Mouse (Mus musculus): ENCODE data around the gene Kdsr.

Gene Kdsr

DNA sequence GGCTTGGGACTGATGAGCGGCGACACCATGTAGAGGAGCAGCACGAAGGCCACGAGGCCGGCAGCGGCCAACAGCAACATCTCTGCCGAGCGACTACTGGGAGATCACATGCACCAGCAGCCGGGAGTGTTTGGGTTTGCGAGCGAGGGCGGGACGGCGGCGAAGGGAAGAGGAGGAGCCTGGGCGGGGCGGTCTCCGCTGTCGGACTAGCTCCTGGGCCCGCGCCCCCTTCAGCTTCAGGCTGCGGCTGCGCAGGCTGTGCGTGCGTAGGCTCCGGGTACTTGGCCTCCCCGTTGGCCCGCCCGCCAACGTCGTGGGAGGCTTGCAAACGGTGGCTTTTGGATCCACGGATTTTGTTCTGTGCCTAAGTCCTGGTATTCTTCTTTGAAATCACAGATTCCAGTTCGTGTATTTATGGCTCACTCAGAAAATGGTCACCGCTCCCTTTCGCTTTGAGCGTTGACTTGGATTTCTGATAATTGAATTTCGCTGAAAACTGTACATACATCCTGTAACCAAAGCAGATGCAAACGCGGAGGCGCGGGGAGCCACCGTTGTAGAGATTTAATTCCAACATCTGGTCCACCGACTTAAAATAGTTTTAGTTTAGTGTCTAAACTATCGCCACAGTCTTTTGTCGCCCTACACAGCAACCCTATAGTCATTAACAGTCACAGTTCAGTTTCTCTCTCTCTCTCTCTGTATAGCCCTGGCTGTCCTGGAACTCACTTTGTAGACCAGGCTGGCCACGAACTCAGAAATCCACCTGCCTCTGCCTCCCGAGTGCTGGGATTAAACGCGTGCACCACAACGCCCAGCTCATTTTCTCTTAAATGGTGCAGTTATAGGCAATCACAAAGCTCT is at the start of gene Kdsr:
Kdsr (minus strand) TSS at position 156 of the 864 bp plus-strand sequence.
- peak; percentile 97 for DNase-seq (ENCODE audit: low read depth)

DNA sequence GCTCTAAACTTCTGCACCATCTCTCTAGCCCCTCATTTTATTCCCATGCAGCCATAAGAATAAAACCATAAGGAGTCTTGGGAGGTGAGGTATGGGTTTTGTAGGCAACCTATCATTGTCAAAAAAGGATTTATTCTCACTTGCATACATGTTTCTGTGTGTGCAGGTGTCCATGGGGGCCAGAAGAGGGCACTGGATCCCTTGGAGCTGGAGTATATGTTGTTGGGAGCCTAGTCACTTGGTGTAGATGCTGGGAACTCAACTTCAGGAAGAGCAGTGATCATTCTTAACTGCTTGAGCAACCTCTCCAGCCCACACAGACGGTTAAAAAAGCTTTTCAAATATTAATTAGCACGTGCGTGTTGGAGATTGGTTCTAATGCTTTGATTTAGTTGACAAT is 40.4 kb upstream of the Kdsr start:
- DNase-seq (ENCODE audit: low read depth), result no peak

DNA sequence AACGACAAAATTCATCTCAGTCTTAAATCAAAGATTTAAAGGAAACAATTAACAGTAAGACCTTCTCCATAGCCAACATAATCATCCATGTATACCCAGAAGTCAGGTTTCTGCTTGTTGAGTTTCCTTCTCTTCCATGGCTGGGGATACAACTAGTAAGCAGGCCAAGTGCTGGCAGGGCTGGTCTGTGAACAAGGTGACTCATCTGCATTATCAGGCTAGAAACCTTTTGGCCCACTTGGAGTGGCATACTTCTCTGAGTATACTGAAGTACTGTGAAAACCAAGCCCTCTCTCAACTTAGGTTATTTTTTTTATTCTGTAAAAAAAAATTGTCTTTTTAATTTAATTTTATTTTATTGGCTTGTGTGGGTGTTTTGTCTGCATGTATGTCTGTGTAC is 39.9 kb upstream of the Kdsr start:
- DNase-seq (ENCODE audit: low read depth), result no peak

DNA sequence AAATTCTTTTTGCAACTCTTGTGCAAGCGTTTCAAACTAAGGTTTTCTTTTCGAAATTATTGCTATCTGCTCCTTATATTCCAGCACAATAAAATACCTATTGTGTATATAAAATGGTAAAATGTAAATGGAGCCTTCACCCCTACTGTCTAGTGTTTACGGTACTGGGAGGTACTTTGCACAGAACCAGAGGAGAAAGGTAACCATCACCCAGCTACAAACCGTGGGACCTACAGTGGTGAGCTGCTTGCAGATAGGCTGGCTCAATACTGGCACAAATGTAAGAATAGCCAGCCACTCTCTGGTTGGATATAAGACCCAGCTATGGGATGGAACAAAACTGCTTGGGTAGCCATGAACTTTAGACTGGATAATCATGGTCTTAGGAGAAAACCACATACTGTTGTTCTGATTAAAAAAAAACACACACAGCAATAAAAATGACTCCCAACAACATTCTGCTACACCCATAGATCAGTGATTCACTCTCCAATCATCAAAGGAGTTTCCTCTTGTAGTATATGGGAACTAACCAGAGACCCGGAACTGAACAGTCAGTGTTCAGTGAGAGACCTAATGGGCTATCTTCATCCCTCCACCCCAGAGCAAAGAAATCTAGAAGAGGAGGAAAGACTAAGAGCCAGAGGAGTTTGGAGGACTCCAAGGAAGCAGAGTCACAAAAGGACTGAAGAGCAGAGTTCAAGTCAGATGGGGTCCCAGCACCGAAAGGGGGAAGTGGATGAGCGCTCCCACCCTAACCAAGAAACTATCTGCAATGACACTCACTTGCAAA is 37.7 kb upstream of the Kdsr start:
- no peak for DNase-seq (ENCODE audit: low read depth)

DNA sequence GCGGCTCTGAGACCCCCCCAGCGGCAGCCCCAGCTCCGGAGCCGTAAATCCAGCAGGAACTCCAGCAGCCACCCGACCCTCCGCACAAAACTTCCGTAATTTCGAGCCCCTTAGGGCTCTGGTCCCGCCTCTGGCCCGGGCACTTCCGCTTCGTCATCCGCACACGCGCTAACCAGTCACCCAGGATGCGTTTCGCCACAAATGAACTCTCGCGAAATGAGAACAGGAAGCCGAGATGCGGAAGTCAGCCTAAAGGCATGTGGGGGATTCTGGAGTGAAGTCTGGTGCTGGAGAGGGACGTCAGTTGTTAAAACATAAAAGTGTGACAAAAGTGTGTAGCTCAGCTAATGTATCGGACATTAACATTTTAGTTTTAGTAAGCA is 37.0 kb upstream of the Kdsr start, which contains the start of gene Vps4b:
Vps4b (minus strand) TSS at position 187 of the 383 bp plus-strand sequence.
- peak; percentile 96 for DNase-seq (ENCODE audit: low read depth)

DNA sequence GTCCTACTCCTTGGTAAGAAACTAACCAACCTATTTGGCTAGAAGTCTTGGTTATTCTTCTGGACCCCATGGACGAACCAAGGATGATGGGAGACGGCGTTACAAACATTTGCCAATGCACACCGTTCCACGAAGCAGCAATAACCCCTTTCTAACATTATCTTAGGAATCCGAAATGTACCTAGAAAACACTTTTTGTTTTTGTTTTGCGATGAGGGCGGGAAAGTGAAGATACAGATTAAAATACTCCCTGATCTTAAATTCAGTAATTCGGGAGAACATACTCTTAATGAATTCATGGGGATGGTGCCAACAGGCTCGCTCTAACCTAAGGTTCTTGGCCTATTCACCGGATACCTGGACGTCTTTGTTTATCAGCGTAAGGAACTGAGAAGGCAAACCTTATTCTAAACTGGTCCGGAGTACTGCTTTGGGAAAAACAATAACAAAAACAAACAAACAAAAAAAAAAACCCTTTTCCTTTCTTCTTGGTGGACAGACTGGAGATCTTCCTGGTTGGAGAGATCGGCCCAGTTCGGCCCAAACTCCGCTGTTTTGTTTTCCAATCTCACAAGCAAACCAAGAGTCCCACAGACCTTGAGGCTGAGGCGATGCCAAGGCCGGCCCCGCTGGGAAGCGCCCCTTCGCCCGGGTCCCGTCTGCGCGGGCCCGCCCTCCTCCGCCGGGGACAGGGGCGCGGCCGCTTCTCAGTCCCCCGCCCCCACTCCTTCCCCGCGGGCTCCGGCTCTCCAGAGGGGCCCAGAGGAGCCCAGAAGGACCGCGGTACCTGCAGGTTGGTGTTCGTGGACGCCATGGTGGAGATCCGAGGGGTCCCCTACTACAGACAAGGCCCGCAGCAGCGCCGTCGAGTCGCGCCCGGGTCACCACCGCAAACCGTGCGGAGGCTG is 36.4 kb upstream of the Kdsr start:
- no peak for DNase-seq (ENCODE audit: low read depth)

DNA sequence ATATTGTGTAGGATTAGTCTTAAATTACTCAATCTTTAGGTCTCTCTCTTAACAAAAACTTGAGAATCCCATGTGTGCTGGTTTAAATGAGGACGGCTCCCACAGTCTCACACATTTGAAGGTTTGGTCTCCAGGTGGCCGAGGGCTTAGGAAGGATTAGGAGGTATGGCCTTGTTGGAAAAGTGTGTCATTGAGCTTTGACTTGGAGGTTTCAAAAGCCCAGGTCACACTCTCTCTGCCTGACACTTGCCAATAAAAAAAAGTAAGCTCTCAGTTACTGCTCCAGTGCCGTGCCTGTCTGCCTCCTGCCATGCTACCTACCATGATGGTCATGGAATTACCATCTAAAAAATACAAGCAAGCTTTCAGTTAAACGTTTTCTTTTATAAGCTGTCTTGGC is 15.4 kb upstream of the Kdsr start:
- no peak for DNase-seq (ENCODE audit: low read depth)

DNA sequence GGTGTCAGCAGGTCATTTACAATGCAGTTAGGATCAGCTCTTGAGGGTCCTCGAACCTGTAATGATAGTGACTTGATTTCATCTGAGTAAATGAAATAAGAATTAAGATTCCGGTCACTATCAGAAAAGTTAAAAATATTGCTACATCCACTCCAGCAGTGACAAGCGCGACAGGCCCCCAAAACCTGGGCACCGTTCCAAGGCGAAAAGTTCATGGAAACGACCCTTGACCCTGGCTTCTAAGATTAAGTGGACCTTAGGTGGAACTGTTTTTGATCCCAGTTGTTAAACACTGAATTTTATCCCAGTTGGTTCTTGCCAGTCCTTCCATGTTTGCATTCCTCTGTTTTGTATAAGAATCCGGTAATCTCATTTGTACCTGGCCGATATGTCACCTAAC is 14.6 kb upstream of the Kdsr start:
- no peak for DNase-seq (ENCODE audit: low read depth)

DNA sequence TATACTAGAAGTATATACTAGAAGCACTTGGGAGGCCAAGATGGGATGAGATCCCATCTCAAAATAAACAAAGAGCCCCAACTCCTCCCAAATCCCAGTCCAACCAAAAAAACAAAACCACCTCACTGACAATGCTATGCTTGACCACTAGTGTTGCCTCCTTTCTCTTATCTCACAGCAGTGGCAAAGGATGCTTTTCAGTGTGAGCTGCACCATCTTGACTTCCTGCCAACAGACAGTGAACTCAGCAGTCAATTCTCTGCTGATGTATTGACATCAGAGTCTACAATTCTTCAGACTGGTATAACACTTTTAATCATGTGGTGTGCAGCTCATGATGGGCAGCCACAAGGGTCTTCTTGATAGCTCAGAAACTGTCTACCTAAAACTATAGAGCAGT is 9.2 kb upstream of the Kdsr start:
- no peak for DNase-seq (ENCODE audit: low read depth)

DNA sequence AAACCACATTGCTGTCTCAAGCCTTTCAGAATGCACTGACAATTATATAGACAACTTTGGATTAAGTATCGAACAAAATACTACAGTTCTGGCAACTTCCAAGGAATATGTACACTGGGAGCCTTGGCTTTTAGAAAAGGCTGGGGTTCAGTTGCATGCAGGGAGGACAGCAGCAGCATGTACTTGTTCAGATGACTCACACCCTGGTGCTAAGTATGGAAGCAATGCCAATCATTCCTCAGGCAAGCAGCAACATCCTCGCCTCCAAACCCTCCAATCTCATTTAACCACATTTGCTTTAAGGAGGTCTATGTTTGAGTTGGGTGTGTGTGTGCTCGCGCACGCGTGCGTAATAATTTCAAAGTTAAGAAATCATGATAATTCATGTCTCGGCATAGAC is 6.2 kb upstream of the Kdsr start:
- no peak for DNase-seq (ENCODE audit: low read depth)

DNA sequence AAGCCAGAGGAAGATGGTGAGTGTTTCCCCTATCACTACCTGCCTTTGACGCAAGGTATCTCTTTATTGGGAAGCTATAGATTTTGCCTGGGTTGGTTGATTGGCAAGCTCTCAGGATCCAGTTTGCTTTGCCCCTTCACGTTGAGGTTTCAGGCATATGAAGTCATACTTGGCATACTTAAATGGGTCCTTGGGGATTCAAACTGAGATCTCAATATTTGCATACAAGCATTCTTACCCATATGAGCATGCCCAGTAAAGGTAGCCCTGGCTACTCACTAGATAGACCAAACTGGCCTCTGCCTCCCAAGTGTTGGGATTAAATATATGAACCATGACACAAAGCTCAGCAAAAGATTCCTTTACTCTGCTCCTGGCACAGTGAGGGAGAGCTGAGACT is 5.3 kb upstream of the Kdsr start:
- DNase-seq (ENCODE audit: low read depth), result no peak

DNA sequence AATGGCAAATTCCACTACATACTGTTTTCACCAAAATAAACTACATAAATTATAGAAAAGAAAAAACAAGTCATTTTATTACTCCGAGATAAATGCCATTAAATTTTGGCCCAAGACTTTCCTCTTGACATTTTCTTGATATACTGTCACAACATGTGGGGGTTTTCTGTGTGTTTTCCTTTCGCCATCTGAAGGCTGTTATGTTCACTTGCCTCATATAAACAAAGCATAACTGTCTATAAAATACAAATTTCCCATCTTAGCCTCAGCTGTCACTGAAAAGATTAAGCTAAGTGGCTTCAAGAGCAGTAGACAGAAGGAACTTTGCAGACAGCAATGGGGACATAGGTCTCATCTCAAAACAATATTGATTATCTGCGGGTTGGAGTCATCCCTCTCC is 4.8 kb upstream of the Kdsr start:
- DNase-seq (ENCODE audit: low read depth), result no peak

DNA sequence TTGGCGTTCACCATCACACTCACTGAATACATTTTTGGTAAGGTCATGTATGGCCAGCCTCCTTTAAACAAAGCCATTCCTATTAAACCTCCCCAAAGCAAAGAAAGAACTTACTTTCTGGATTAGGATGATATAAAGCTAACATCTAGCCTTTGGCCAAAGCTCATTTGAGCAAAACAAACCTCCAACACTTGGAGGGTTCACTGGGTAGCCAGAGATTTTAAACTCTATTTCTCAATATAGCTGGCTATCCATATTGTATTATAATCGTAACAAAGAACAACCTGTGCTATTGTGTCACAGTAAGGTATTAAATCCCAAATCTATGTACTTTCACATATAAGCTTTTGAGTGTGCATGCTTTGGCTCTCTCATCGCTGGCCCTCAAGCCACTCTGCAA is 1.2 kb upstream of the Kdsr start:
- peak; percentile 11 for DNase-seq (ENCODE audit: low read depth)

DNA sequence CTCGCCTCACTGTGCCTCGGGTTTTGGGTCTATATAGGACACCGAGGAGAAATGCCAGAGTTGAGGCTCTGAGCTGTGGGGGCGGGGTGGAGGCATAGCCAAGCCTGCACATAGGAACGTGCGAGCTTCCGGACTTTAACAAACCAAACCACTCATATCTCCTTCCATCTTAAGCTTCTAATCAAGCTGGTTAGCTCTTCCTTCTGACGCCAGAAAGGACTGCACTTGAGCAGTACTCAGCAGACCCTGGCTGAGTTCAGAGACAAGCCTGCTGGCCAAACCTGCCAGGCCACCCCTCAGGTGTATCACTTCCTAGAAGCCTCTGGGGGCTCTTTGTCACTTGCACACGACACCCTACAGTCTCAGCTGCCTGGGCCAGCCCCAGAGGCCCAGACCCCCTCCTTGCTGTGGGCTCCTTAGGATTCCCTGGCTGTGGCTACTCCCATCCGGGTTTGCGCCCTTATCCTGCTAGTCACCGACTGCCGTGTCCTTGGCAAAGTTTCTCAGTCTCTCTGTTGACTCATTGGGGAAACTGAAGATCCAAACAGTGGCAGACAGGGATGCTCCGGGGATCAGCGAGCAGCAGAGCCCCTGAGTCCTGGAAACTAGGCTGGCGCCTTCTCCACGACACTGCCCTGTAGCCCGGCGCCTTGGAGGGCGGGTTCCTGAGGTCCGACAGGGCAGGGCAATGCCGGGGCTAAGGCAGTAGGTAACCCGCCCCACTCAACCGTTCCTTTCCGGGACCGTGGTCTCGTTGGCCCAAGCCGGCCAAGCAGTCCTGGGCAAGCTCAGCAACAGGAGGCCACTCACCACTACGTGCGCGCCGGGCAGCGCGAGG is 574 bp downstream of the Kdsr start:
- peak; percentile 75 for DNase-seq (ENCODE audit: low read depth)

DNA sequence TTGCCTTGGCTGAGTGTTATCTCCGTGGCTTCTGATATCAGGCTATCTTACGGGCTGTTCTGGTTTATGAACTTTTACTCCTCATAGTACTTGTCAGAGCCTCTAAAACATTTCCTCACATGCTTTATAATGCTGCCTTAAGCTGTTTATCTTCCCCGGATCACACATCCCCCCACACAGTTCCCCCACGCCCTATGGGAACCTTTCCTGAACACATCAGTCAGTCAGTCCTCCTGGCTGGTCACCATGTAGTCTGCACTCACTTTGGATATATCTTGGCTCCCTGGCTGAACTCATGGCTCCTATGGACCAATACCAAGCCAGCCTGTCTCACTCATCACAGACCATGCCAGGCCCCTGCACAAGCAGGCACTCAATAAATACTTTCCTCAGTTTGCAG is 2.9 kb downstream of the Kdsr start:
- DNase-seq (ENCODE audit: low read depth), result no peak

DNA sequence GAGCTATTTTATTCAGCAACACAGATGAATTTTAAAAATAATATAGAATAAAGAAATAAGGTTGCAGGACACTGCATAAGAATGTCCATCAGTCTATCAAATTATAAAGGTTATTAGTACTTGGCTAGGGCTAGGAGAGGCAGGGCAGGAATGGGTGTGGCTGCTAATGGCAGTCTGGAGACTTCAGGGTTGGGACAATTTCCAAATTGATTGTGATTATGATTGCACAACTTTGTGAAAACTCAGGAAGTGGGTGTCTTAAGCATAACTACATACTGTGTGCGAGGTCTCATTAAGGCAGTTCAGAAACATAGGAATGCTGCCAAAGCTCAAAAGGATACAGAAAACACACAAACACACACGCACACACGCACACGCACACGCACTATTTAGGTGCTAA is 7.5 kb downstream of the Kdsr start:
- DNase-seq (ENCODE audit: low read depth), result no peak

DNA sequence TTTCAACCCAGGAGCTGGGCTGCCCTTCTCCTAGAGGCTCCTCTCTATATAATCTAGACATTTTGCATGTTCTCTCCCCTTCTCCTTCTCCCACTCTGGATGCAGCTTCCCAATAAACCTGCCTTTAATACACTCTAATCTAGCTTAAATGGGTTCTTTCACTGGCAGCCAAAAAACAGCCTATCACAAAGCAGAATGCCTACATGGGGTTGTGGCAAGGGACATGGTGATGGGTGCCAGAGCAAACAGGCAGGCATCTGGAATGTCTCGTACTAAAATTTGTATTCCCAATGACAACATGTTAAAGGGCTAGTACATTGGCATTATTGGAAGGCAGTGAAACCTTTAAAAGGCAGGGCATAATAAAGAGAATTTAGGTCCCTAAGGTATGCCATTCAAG is 8.9 kb downstream of the Kdsr start:
- no peak for DNase-seq (ENCODE audit: low read depth)

DNA sequence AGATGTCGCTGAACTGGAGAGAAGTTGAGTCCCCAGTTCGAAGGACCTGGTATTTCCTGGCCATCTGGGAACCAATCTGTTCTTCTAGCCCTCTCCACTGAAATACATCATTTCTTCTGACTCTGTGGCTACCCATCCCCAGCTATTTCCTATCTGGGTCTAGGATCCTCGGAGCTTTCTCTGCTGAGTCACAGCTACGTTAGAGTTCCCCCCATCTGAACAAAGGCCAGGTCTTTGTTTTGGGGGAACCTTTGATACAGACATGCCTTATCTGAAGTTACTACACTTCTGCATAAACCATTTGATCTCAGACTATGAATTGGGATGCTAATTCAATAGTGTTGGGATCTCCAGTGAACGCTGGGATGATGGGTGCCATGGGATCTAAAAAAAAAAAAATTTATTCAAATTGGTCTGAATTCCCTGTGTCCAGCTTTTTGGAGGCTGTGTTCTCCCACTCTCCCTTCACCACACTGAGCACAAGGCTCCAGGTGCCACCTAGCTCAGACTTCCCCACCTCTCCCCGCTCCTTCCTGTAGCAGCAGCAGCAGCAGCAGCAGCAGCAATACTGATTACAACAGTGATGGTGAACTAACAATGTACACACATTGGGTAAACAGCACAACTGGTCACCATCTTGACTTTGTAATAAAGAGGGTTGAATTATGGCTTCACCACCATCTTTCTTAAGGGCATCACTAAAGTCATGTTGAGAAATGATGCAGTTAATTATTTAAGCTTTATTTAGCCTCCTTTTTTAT is 10.8 kb downstream of the Kdsr start:
- DNase-seq (ENCODE audit: low read depth), result no peak

DNA sequence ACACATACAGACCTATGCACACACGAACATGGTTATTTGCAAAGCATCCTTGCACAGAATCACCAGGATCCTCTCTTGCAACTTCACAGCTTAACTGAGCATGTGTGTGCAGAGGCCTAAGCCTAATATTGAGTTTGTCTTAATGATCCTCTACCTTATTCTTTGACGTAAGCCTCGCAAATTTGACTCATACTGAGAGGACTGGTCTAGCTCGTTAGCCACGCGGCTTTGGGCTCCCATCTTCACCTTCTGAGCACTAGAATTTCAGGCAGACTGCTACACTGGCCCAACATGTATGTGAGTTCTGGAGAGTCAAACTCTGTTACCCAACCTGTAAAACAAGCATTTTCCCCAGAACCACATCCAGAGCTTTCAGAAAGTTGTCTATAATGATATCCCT is 16.5 kb downstream of the Kdsr start:
- no peak for DNase-seq (ENCODE audit: low read depth)

DNA sequence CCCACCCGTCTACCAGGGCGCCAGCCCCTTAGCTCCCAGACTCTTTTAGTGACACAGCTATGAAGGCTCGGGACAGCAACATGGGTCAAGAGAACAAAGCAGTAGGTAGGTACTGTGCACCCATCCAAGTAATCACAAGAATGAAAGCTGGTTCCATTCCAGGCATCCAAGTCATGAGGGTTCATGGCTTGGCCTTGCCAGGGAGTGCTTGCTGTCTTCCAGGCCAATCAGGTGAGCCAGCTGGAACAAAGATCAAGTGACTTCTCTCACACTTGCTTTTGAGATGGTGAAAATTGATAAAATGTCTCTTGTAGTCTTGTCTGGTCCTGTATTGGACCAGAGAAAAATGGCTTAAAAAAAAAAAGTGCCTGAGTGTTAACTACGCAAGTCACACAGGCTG is 18.8 kb downstream of the Kdsr start:
- no peak for DNase-seq (ENCODE audit: low read depth)

DNA sequence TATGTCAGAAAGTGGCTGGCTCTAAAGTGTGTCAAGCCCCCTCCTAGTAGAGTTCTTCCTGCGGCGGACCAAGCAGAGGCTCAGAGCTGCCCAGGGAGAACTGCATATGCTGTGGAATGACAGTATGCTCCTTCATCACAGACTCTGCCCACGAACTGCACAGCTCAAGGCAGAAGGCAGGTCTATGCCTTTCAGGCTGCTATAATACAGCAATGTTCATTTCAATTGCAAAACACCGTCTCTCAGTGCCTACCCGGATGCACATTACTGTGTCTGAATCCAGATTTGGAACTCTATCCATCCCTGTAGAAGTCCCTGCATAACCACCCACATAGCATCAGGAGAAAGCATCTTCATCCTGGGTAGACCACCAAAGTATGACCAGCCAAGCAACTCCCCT is 19.7 kb downstream of the Kdsr start:
- no peak for DNase-seq (ENCODE audit: low read depth)
